Mouse (Mus musculus) forebrain, embryonic 12.5 days (tissue): ENCODE data around the gene Fam19a5. TPM values are rescaled to one million over a fixed set of nuclear protein-coding genes. Genes with fewer than 3 reads are reported as not detected.

Source experiments
- ATAC-seq: fragments of 200-750 bp; cut with Nextera tagmentation; 2 replicates; pipeline ENCODE4 v1.8.0; 2017; ENCODE audit warnings: moderate TSS enrichment; ENCODE audit not compliant: low FRiP score
- H3K27ac ChIP-seq: fragments of 300-500 bp; sonication (generic); 2 replicates; pipeline ENCODE4 v1.5.1; 2016; ENCODE audit warnings: mild to moderate bottlenecking
- H3K27me3 ChIP-seq: fragments of 300-500 bp; sonication (generic); 2 replicates; pipeline ENCODE4 v1.6.1; 2016; ENCODE audit warnings: mild to moderate bottlenecking
- H3K36me3 ChIP-seq: fragments of 300-500 bp; sonication (generic); replicated peaks from 2 replicates; pipeline ENCODE4 v1.6.1; 2016; ENCODE audit warnings: mild to moderate bottlenecking
- H3K4me1 ChIP-seq: fragments of 300-500 bp; sonication (generic); 2 replicates; pipeline ENCODE4 v1.6.1; 2016
- H3K4me2 ChIP-seq: fragments of 300-500 bp; sonication (generic); 2 replicates; pipeline ENCODE4 v1.6.1; 2016; ENCODE audit warnings: mild to moderate bottlenecking, moderate library complexity
- H3K4me3 ChIP-seq: fragments of 300-500 bp; sonication (generic); replicated peaks from 2 replicates; pipeline ENCODE4 v1.5.1; 2016; ENCODE audit warnings: mild to moderate bottlenecking
- H3K9ac ChIP-seq: fragments of 300-500 bp; sonication (generic); 2 replicates; pipeline ENCODE4 v1.6.1; 2016; ENCODE audit warnings: mild to moderate bottlenecking
- H3K9me3 ChIP-seq: fragments of 300-500 bp; sonication (generic); 2 replicates; pipeline ENCODE4 v1.6.1; 2016
- WGBS: fragments of 180-500 bp; shearing (Covaris S2); methylation state at CpG from one replicate; pipeline ENCODE4 v1.1.7; 2016; 5-methylcytosine and 5-hydroxymethylcytosine counted together
- polyA plus RNA-seq: library from polyadenylated mRNA; unstranded; fragments of >200 nt; fragmentation: Nextera tagmentation; extraction: Ambion mirVana; gene quantifications from 2 replicates; pipeline ENCODE4 v1.2.1, GENCODE M21; 2016

Gene Fam19a5
- polyA plus RNA-seq, 1 experiment from 2014 or later, result 8.9 TPM

DNA sequence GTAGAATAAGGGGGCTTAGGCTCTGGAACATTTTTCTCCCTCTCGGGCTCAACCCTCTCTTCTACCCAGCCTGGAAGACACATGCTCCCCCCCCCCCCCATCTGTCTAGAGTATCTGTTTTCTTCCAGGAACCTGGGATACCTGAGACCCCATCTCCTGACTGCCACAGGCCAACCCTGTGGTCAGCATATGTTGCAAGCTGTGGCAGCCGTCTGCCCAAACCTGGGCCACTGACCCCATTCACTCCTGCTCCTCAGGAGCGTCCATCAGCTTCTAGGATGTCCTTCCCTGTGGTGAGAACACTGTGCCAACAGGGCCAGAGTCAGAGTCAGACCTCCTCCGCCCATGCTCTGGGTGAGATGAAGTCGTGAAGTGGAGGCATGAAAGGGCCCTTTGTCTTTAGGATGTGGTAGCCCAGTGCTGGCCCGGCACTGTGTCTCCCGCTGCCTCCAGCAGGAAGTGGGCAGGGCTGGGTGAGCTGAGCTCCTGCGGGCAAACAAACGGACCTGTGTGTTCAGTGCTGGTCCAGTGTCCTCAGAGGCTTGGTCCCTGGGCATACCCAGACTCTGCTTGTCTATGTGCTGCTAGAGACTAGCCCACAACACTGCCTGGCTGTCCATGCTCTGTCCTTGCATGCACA, 171.1 kb downstream of the Fam19a5 start:
- H3K27me3 ChIP-seq, result no peaks in the 10 kb centered on the region
- 59% methylated on average over 9 of the region's 9 CpGs for WGBS
- H3K9ac ChIP-seq, result no peak overlapping the region
- no peaks in the 10 kb centered on the region for H3K36me3 ChIP-seq
- peak; percentile 41; the same call in 1 of the 2 replicates for ATAC-seq
- H3K4me2 ChIP-seq, result no peak overlapping the region
- H3K27ac ChIP-seq, result no peak overlapping the region
- 0 out of 2 replicates have a peak, but pooled peaks cover 6% of the 10 kb centered on the region for H3K4me1 ChIP-seq
- no peaks in the 10 kb centered on the region for H3K9me3 ChIP-seq
- H3K4me3 ChIP-seq, result no peak overlapping the region

DNA sequence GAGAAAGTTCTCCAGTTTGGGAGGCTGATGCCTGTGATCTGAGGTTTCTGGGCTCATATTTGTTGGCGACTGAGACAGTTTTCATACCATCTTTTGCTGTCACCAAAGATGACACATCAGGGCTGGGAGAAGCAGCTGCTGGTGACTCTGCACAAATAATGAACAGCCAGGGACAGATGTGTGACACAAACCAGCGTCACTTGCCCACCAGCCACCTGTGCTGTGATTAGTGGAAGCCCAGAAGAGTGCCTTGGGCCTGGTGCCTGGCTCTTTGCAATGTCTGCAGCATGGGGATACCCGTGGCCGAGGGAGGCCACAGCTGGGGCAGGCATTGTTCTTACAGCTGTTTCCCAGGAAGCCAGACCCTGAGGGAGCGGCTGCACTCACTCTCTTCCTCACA, 173.0 kb downstream of the Fam19a5 start:
- Histone ChIP-seq H3K9ac (no peak overlapping the region), H3K4me1 (0 out of 2 replicates have a peak, but pooled peaks cover 6% of the 10 kb centered on the region), H3K27me3 (no peaks in the 10 kb centered on the region), H3K4me3 (no peak overlapping the region), H3K9me3 (no peaks in the 10 kb centered on the region), H3K27ac (no peak overlapping the region), H3K36me3 (no peaks in the 10 kb centered on the region), H3K4me2 (no peak overlapping the region)
- WGBS, result 54% methylated on average over 5 of the region's 5 CpGs
- no peak for ATAC-seq

DNA sequence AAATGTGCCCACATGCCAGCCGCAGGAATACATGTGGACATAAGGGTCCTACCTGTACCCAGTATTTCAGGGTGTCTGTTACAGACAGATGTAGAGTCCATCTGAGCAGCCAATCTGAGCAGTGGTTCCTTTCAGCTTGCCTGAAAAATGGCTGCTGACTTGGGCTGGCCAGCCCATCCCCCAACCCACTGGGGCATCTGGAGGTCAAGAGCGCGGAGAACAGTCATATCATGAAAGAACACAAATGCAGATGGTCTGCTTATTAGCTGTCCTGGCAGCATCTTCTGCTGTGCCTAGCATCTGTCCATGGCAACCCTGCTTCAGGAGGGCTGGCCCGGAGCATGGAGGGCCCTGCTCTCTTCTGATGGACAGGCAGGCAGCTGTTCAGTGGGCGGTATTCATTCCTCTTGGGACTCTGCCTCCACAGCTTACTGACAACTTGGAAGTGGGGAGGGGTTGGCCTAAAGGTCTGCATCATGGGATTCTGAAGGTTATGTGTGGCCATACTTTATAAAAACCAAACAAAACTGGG, 179.4 kb downstream of the Fam19a5 start:
- Histone ChIP-seq H3K9me3 (no peaks in the 10 kb centered on the region), H3K9ac (no peak overlapping the region), H3K27me3 (no peaks in the 10 kb centered on the region), H3K36me3 (0 out of 2 replicates have a peak, but pooled peaks cover 4% of the 10 kb centered on the region), H3K4me3 (no peak overlapping the region), H3K4me1 (peaks cover 3% of the 10 kb centered on the region; the same call in 1 of the 2 replicates), H3K4me2 (no peak overlapping the region), H3K27ac (no peak overlapping the region)
- peak; percentile 11; the same call in 1 of the 2 replicates for ATAC-seq
- 86% methylated on average over 5 of the region's 5 CpGs for WGBS

DNA sequence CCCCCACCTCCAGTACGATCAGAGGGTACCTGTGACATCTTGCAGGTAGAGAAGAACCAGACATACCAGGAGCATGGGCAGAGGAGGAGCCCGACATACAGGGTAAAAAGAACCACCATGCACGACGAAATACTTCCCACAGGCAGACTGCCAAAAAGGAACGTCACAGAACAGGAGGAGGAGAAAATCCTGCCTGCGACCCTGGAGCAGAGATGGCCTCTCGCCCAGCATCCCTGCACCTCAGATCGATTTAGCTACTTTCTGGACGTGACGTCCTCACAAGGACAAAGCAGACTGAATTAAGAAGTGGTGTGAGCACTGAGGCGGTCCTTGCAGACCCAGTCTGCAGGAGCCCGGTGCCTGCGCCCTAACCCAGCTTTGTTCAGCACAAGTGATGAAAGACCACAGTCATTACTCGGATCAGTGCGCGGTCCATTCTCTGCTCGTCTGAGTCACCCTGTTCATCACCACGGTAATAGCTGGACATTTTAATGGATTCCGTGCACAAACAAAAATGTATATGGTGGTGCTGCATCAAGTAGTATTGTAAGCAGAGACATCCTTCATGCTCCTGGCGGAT, 182.6 kb downstream of the Fam19a5 start:
- 80% methylated on average over 20 of the region's 20 CpGs for WGBS
- peaks cover 3% of the 10 kb centered on the region; the same call in 1 of the 2 replicates for H3K4me1 ChIP-seq
- 0 out of 2 replicates have a peak, but pooled peaks cover 6% of the 10 kb centered on the region for H3K36me3 ChIP-seq
- no peak overlapping the region for H3K27ac ChIP-seq
- no peak overlapping the region for H3K4me2 ChIP-seq
- no peaks in the 10 kb centered on the region for H3K9me3 ChIP-seq
- no peaks in the 10 kb centered on the region for H3K27me3 ChIP-seq
- ATAC-seq, result no peak; the same call in 1 of the 2 replicates
- H3K4me3 ChIP-seq, result no peak overlapping the region
- no peak overlapping the region for H3K9ac ChIP-seq

DNA sequence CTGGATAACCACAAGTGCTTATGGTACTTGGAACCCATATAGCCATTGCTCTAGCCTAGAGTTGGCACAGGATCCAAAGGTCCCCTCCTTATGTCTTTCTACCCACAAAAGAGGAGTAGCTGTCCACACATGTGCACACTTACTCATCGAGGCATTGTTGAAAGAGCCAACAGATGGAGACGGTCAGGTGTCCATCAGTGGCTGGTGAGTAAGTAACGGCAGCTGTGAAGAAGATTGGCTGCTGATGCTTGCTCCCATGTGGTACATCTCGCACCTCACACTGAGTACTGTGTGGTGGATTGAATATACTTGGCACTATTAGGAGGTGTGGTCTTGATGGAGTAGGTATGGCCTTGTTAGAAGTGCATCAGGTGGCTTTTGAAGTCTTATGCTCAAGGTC, 192.2 kb downstream of the Fam19a5 start:
- Histone ChIP-seq H3K9me3 (no peaks in the 10 kb centered on the region), H3K27me3 (no peaks in the 10 kb centered on the region), H3K4me1 (no peaks in the 10 kb centered on the region), H3K9ac (no peak overlapping the region), H3K36me3 (peaks cover 8% of the 10 kb centered on the region; the same call in 1 of the 2 replicates), H3K4me3 (no peak overlapping the region), H3K4me2 (no peak overlapping the region), H3K27ac (no peak overlapping the region)
- 94% methylated on average over 4 of the region's 4 CpGs for WGBS
- ATAC-seq, result no peak

DNA sequence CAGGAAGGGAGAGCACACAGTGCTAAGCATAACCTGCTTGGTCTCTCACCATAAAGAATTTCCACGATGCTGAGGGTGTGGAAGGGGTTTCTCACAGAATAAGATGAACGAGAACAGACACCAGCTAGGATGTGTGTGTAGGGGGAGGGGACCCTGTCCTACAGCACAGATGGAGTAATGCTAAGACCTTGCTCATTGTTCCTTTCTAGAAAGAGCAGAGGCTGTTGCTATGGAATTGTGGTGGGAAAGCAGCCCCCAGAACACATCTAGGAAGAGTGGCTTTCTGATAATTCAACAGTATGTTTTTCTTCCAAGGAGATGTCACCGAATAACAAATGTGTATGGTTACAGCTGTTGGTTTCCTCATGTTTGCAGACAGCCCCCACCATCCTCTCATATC, 211.4 kb downstream of the Fam19a5 start:
- H3K27me3 ChIP-seq, result no peaks in the 10 kb centered on the region
- H3K4me2 ChIP-seq, result no peak overlapping the region
- H3K9ac ChIP-seq, result no peak overlapping the region
- no peak overlapping the region for H3K27ac ChIP-seq
- no peak overlapping the region for H3K4me3 ChIP-seq
- WGBS, result 86% methylated on average over 3 of the region's 3 CpGs
- H3K9me3 ChIP-seq, result no peaks in the 10 kb centered on the region
- 0 out of 2 replicates have a peak, but pooled peaks cover 7% of the 10 kb centered on the region for H3K4me1 ChIP-seq
- no peak for ATAC-seq
- H3K36me3 ChIP-seq, result no peaks in the 10 kb centered on the region; the same call in 1 of the 2 replicates

DNA sequence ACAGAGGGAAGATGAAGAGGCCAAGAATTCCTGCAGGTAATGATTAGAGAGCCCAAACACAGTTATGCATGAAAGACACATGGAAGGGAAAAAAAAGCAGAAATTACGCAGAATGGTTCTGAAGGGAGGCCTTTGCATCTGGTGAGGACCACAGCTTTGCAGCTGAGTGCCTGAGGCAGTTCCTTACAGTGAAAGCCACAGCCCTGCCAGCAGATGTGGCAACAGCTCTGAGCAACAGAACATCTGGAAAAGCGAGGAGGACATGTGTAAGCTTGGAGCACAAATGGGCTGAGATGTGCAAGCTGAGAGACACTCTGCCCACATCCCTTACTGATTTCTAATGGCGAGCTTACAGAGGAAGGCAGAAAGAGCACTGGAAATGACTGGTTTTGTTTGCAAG, 221.8 kb downstream of the Fam19a5 start:
- ATAC-seq, result no peak
- no peaks in the 10 kb centered on the region for H3K36me3 ChIP-seq
- H3K4me1 ChIP-seq, result no peaks in the 10 kb centered on the region
- no peaks in the 10 kb centered on the region for H3K27me3 ChIP-seq
- H3K4me3 ChIP-seq, result no peak overlapping the region
- no peak overlapping the region for H3K4me2 ChIP-seq
- H3K27ac ChIP-seq, result no peak overlapping the region
- no peaks in the 10 kb centered on the region for H3K9me3 ChIP-seq
- 93% methylated on average over 3 of the region's 3 CpGs for WGBS
- no peak overlapping the region for H3K9ac ChIP-seq

DNA sequence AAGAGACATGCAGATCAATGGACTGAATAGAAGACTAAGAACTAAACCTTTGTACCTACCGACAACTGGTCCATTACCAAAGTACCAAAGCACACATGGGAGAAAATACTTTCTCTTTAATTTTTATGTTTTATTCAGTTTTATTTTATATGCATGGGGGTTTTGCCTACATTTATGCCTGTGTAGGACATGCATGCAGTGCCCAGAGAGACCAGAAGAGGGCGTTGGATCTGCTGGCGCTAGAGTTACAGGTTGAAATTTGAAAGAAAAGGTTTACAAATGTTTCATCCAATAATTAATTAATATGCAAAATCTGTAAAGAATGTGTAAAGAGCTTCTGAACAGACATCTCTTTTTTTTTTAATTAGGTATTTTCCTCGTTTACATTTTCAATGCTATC, 229.9 kb downstream of the Fam19a5 start:
- H3K9me3 ChIP-seq, result no peaks in the 10 kb centered on the region
- ATAC-seq, result no peak
- H3K9ac ChIP-seq, result no peak overlapping the region
- WGBS, result 60% methylated on average over 4 of the region's 4 CpGs
- H3K4me3 ChIP-seq, result no peak overlapping the region
- H3K27me3 ChIP-seq, result no peaks in the 10 kb centered on the region
- no peaks in the 10 kb centered on the region for H3K36me3 ChIP-seq
- H3K4me1 ChIP-seq, result no peaks in the 10 kb centered on the region
- H3K27ac ChIP-seq, result no peak overlapping the region
- no peak overlapping the region for H3K4me2 ChIP-seq

DNA sequence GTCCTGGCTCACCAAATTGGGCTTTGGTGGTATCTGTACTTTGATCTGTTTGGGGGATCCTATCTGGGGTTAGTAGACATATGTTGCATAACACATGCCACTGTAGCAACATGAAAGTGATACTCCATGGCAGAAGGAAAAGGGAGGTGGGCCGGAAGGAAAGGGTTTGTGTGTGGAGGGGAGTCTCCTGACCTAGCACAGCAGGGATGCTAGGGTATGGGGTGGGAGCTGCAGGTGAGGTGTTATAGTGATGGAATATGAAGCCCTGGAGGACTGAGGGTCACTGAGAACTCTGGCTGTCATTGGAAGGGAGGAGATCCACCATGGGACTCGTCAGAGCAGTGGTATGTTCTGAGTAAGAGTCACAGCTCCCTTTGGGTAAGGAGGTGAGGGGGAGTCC, 239.2 kb downstream of the Fam19a5 start:
- no peak overlapping the region for H3K9ac ChIP-seq
- 75% methylated on average over 2 of the region's 2 CpGs for WGBS
- H3K4me2 ChIP-seq, result no peak overlapping the region
- H3K27me3 ChIP-seq, result no peaks in the 10 kb centered on the region
- ATAC-seq, result no peak
- no peak overlapping the region for H3K27ac ChIP-seq
- H3K4me1 ChIP-seq, result peaks cover 4% of the 10 kb centered on the region; the same call in 1 of the 2 replicates
- no peaks in the 10 kb centered on the region for H3K36me3 ChIP-seq
- no peaks in the 10 kb centered on the region for H3K9me3 ChIP-seq
- H3K4me3 ChIP-seq, result no peak overlapping the region

DNA sequence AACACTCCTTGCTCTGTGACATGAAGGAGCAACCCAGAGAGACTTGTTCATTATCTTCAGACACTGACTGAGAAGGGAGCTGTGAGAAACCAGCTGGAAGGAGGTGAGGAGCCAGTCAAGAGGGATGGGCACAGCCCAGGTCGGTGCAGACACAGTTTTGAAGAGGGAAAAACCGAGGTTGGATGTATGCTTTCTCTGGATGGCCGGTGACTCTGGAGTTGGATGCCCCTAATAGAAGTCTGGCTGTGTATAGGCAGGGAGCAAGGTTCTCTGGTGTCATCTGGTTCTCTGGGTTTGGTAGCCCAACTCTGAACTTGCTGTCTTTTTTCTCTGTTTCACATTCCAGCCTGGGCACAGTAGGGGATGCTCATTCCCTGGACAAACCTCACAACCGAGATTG, 245.6 kb downstream of the Fam19a5 start:
- ATAC-seq, result no peak
- Histone ChIP-seq H3K4me2 (no peak overlapping the region), H3K36me3 (no peaks in the 10 kb centered on the region), H3K9me3 (no peaks in the 10 kb centered on the region), H3K27ac (no peak overlapping the region), H3K4me3 (no peak overlapping the region), H3K4me1 (peaks cover 4% of the 10 kb centered on the region; the same call in 1 of the 2 replicates), H3K9ac (no peak overlapping the region), H3K27me3 (no peaks in the 10 kb centered on the region)
- WGBS, result 83% methylated on average over 4 of the region's 4 CpGs

DNA sequence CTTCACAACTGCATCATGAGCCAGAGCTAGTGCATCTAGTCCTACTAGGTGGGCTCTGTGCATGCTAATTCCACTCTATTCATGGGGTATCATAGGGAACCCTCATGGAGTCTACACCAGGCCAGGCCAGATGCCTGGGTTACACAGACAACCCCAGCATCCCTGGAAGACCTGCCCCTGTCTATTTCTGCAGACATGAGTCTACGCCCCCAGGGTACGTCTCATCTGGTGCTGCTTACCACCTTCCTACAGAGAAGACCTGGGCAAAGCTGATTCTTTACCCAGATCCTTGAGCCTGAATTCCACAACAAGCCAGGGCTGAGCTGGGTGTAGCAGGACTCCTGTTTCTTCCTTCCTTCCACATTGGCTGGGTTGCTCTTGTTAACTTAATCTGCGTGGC, 249.6 kb downstream of the Fam19a5 start:
- Histone ChIP-seq H3K9me3 (no peaks in the 10 kb centered on the region), H3K4me3 (no peak overlapping the region), H3K9ac (no peak overlapping the region), H3K4me1 (no peaks in the 10 kb centered on the region), H3K4me2 (no peak overlapping the region), H3K36me3 (no peaks in the 10 kb centered on the region), H3K27me3 (no peaks in the 10 kb centered on the region), H3K27ac (no peak overlapping the region)
- ATAC-seq, result no peak
- WGBS, result 86% methylated on average over 3 of the region's 3 CpGs

DNA sequence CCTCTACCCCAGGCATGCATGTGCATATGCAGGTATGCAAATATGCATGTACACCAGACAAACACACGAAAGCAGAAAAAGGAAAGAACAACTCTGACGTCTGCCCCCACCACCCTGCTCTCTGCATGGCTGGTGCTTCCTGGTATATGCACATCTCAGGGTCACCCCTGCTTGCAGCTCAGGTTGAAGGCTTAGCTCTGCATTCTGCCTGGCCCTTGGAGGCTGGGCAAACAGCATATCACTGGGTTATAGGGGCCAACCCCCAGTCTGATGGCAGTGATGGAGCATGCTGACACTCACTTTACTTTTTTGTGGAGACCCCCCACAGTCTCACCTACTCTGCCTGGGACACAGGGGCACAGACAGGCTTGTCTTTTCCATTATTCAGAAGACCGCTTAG, 252.5 kb downstream of the Fam19a5 start:
- Histone ChIP-seq H3K27ac (no peak overlapping the region), H3K9ac (no peak overlapping the region), H3K27me3 (no peaks in the 10 kb centered on the region), H3K4me1 (no peaks in the 10 kb centered on the region), H3K4me3 (no peak overlapping the region), H3K9me3 (no peaks in the 10 kb centered on the region), H3K36me3 (no peaks in the 10 kb centered on the region), H3K4me2 (no peak overlapping the region)
- WGBS, result 88% methylated on average over 3 of the region's 3 CpGs
- no peak for ATAC-seq
